Mouse (Mus musculus) midbrain, postnatal 0 days (tissue): ENCODE measurements around the gene Gimd1. TPM values are rescaled to one million over a fixed set of nuclear protein-coding genes. Genes with fewer than 3 reads are reported as not detected.

Source experiments
- ATAC-seq: fragments of 200-750 bp; cut with Nextera tagmentation; 2 replicates; pipeline ENCODE4 v1.8.0; 2017; ENCODE audit warnings: moderate number of reproducible peaks, mild to moderate bottlenecking, moderate TSS enrichment, moderate library complexity; ENCODE audit not compliant: low FRiP score
- DNase-seq: peaks from one replicate; pipeline ENCODE4 v3.0.0-alpha.2; 2015; ENCODE audit warnings: low spot score
- H3K27ac ChIP-seq: fragments of 300-500 bp; sonication (generic); 2 replicates; pipeline ENCODE4 v1.5.1; 2014; ENCODE audit warnings: low read depth, mild to moderate bottlenecking, low read length, mixed read lengths
- H3K27me3 ChIP-seq: fragments of 300-500 bp; sonication (generic); 2 replicates; pipeline ENCODE4 v1.6.1; 2014; ENCODE audit warnings: low read length, control low read depth, mixed read lengths; ENCODE audit not compliant: insufficient read depth
- H3K36me3 ChIP-seq: fragments of 300-500 bp; sonication (generic); 2 replicates; pipeline ENCODE4 v1.6.1; 2014; ENCODE audit warnings: low read length, control low read depth, mixed read lengths; ENCODE audit not compliant: insufficient read depth
- H3K4me1 ChIP-seq: fragments of 300-500 bp; sonication (generic); 2 replicates; pipeline ENCODE4 v1.6.1; 2014; ENCODE audit warnings: mild to moderate bottlenecking, control low read depth, antibody characterized with exemption, low read length, mixed read lengths; ENCODE audit not compliant: insufficient read depth
- H3K4me2 ChIP-seq: fragments of 300-500 bp; sonication (generic); 2 replicates; pipeline ENCODE4 v1.6.1; 2014; ENCODE audit warnings: low read depth, mild to moderate bottlenecking, low read length, mixed read lengths; ENCODE audit not compliant: poor library complexity, severe bottlenecking
- H3K4me3 ChIP-seq: fragments of 300-500 bp; sonication (generic); 2 replicates; pipeline ENCODE4 v1.5.1; 2014; ENCODE audit warnings: low read depth, mild to moderate bottlenecking, low read length, moderate library complexity
- H3K9ac ChIP-seq: fragments of 300-500 bp; sonication (generic); replicated peaks from 2 replicates; pipeline ENCODE4 v1.6.1; 2014; ENCODE audit warnings: mild to moderate bottlenecking, low read length, moderate library complexity, mixed read lengths; ENCODE audit not compliant: poor library complexity, severe bottlenecking
- H3K9me3 ChIP-seq: fragments of 300-500 bp; sonication (generic); 2 replicates; pipeline ENCODE4 v1.6.1; 2016; ENCODE audit warnings: low read length, control low read depth
- CTCF ChIP-seq: IDR thresholded peaks from 2 replicates; pipeline ENCODE4 v1.5.1; 2016; ENCODE audit warnings: antibody characterized with exemption, mild to moderate bottlenecking
- WGBS: fragments of 180-500 bp; shearing (Covaris S2); extraction: QIAGEN DNeasy Blood & Tissue Kit; methylation state at CpG from one replicate; pipeline ENCODE4 v1.1.7; 2014; 5-methylcytosine and 5-hydroxymethylcytosine counted together
- polyA plus RNA-seq: library from polyadenylated mRNA; unstranded; fragments of >200 nt; fragmentation: Nextera tagmentation; extraction: Ambion mirVana; gene quantifications from 2 replicates; pipeline ENCODE4 v1.2.1, GENCODE M21; 2015
- total RNA-seq: library from RNA; depleted of rRNA; stranded (reverse); fragments of >200 nt; gene quantifications from 2 replicates; pipeline ENCODE4 v1.2.3, GENCODE M21; 2014; rRNA removed

Gene Gimd1
- total RNA-seq (not detected in 2 replicates), polyA plus RNA-seq (not detected in 2 replicates)

GRCm38 (mm10) chr3:132629601-132630239 lies at the start of gene Gimd1:
TSS of gene Gimd1 (plus strand) at chr3:132629820.
- Histone ChIP-seq H3K9me3 (no peaks in the 10 kb centered on the region), H3K27me3 (no peaks in the 10 kb centered on the region), H3K9ac (no peak within 1 kb of the TSS), H3K27ac (no peak within 1 kb of the TSS), H3K36me3 (no peaks in the 10 kb centered on the region), H3K4me3 (no peak within 1 kb of the TSS), H3K4me1 (no peaks in the 10 kb centered on the region), H3K4me2 (no peak within 1 kb of the TSS)
- ATAC-seq: no peak
- 93% methylated on average over 11 of the region's 11 CpGs for WGBS
- TF ChIP-seq CTCF: no peak
- no peak for DNase-seq

GRCm38 (mm10) chr3:132581198-132581597 lies 48.4 kb upstream of the Gimd1 start:
- no peak overlapping the region for H3K9ac ChIP-seq
- no peak overlapping the region for H3K4me2 ChIP-seq
- whole genome bisulfite sequencing: 75% methylated on average over 3 of the region's 3 CpGs
- H3K27ac ChIP-seq: no peak overlapping the region
- no peaks in the 10 kb centered on the region for H3K27me3 ChIP-seq
- no peak for ATAC-seq
- no peak for DNase-seq
- no peaks in the 10 kb centered on the region for H3K36me3 ChIP-seq
- TF ChIP-seq CTCF: no peak
- H3K4me3 ChIP-seq: no peak overlapping the region
- no peaks in the 10 kb centered on the region for H3K9me3 ChIP-seq
- H3K4me1 ChIP-seq: no peaks in the 10 kb centered on the region

- Histone ChIP-seq H3K4me2 (no peak overlapping the region), H3K27ac (no peak overlapping the region), H3K36me3 (no peaks in the 10 kb centered on the region), H3K4me1 (no peaks in the 10 kb centered on the region), H3K4me3 (no peak overlapping the region), H3K9me3 (no peaks in the 10 kb centered on the region), H3K9ac (no peak overlapping the region), H3K27me3 (no peaks in the 10 kb centered on the region)
- no peak for DNase-seq
- WGBS: 63% methylated on average over 4 of the region's 4 CpGs
- TF ChIP-seq CTCF: no peak
- ATAC-seq: peak; percentile 38; the same call in 1 of the 2 replicates
Observed at GRCm38 (mm10) chr3:132582339-132582738, 47.3 kb upstream of the Gimd1 start.

- Histone ChIP-seq H3K4me1 (no peaks in the 10 kb centered on the region), H3K27me3 (no peaks in the 10 kb centered on the region), H3K4me2 (no peak overlapping the region), H3K36me3 (no peaks in the 10 kb centered on the region), H3K27ac (no peak overlapping the region), H3K9ac (no peak overlapping the region), H3K4me3 (no peak overlapping the region), H3K9me3 (no peaks in the 10 kb centered on the region)
- TF ChIP-seq CTCF: no peak
- peak; percentile 30 for DNase-seq
- no peak for ATAC-seq
- 71% methylated on average over 8 of the region's 8 CpGs for WGBS
Observed at GRCm38 (mm10) chr3:132585122-132585972, 44.3 kb upstream of the Gimd1 start.

- Histone ChIP-seq H3K4me1 (no peaks in the 10 kb centered on the region), H3K4me2 (no peak overlapping the region), H3K27me3 (no peaks in the 10 kb centered on the region), H3K36me3 (no peaks in the 10 kb centered on the region), H3K9ac (no peak overlapping the region), H3K4me3 (no peak overlapping the region), H3K27ac (no peak overlapping the region), H3K9me3 (no peaks in the 10 kb centered on the region)
- 90% methylated on average over 1 of the region's 1 CpGs for WGBS
- ATAC-seq (no peak), DNase-seq (no peak)
- TF ChIP-seq CTCF: no peak
Observed at GRCm38 (mm10) chr3:132588146-132588545, 41.5 kb upstream of the Gimd1 start.

- ATAC-seq (no peak), DNase-seq (no peak)
- 70% methylated on average over 3 of the region's 3 CpGs for WGBS
- Histone ChIP-seq H3K4me2 (no peak overlapping the region), H3K4me1 (no peaks in the 10 kb centered on the region), H3K9me3 (no peaks in the 10 kb centered on the region), H3K27ac (no peak overlapping the region), H3K27me3 (no peaks in the 10 kb centered on the region), H3K9ac (no peak overlapping the region), H3K4me3 (no peak overlapping the region), H3K36me3 (no peaks in the 10 kb centered on the region)
- TF ChIP-seq CTCF: no peak
Observed at GRCm38 (mm10) chr3:132590010-132590409, 39.6 kb upstream of the Gimd1 start.
